Mouse (Mus musculus) heart, postnatal 0 days (tissue): ENCODE results near the gene Pigo.

Source experiments
- CTCF ChIP-seq: IDR thresholded peaks from 2 replicates; pipeline ENCODE4 v1.5.1; 2016; ENCODE audit warnings: antibody characterized with exemption, control low read depth, low read depth
- EP300 ChIP-seq: IDR thresholded peaks from 2 replicates; pipeline ENCODE4 v1.6.1; 2016; ENCODE audit warnings: antibody characterized with exemption, low read depth

GRCm38 (mm10) chr4:42999451-43000140 lies 26.0 kb downstream of the Pigo start:
- TF ChIP-seq EP300 (no peak; the same call in 1 of the 2 replicates), CTCF (no peak)
